Mouse (Mus musculus) CH12.LX (cell line): ENCODE measurements at regions not wholly inside any gene's neighbourhood (a gene's known extent, or its start where the extent isn't known, plus 50 kb on each side); places are given as distances from the start of the nearest gene placed in this dataset.

ENCODE experiments used
- DNase-seq: peaks from one replicate; pipeline ENCODE4 v3.0.0-alpha.2; 2013; ENCODE audit errors: extremely low read depth
- H3K27ac ChIP-seq: 2 replicates; pipeline ENCODE4 v1.5.1; 2012; ENCODE audit warnings: low read depth, mild to moderate bottlenecking, control low read depth, moderate library complexity; ENCODE audit not compliant: insufficient read depth
- H3K27me3 ChIP-seq: replicated peaks from 2 replicates; pipeline ENCODE3; 2012; ENCODE audit warnings: inconsistent platforms
- H3K36me3 ChIP-seq, 2 experiments: replicated peaks in 1 of 2; 2 replicates each; pipeline versions ENCODE3 to v1.6.1; 2012; ENCODE audit warnings: inconsistent platforms in 1 of 2, low read length in 1 of 2, mild to moderate bottlenecking in 1 of 2, mixed read lengths in 1 of 2, moderate library complexity in 1 of 2; ENCODE audit not compliant: control insufficient read depth in 1 of 2, insufficient read depth in 1 of 2
- H3K4me1 ChIP-seq, 2 experiments: 2 replicates each; pipeline ENCODE4 v1.6.1; 2012; ENCODE audit warnings: inconsistent platforms in 1 of 2, moderate library complexity in 1 of 2; ENCODE audit not compliant: insufficient read depth in 2 of 2, control insufficient read depth in 1 of 2
- H3K4me2 ChIP-seq: 2 replicates; pipeline ENCODE4 v1.6.1; 2012; ENCODE audit warnings: low read depth, mild to moderate bottlenecking, control low read depth; ENCODE audit not compliant: poor library complexity, insufficient read depth, severe bottlenecking
- H3K4me3 ChIP-seq, 3 experiments: fragments of 150-350 bp in 1 of 3; sonication (generic) in 1 of 3; replicated peaks in 1 of 3; 2 replicates each; pipeline versions ENCODE3 to v1.5.1; 2011 to 2012; ENCODE audit warnings: low read depth in 2 of 3, low read length in 2 of 3, mild to moderate bottlenecking in 2 of 3, moderate library complexity in 2 of 3, control low read depth in 1 of 3, improper control_type of control experiment in 1 of 3, inconsistent platforms in 1 of 3, mixed read lengths in 1 of 3; ENCODE audit not compliant: poor library complexity in 1 of 3
- H3K79me2 ChIP-seq: replicated peaks from 2 replicates; pipeline ENCODE4 v1.6.1; 2012; ENCODE audit warnings: mild to moderate bottlenecking, moderate library complexity; ENCODE audit not compliant: control insufficient read depth, poor library complexity, insufficient read depth, severe bottlenecking; ENCODE audit errors: extremely low read depth
- H3K9ac ChIP-seq: 2 replicates; pipeline ENCODE4 v1.6.1; 2012; ENCODE audit warnings: low read depth, mild to moderate bottlenecking, control low read depth, moderate library complexity; ENCODE audit not compliant: insufficient read depth
- H3K9me3 ChIP-seq: replicated peaks from 2 replicates; pipeline ENCODE3; 2012; ENCODE audit warnings: low read length, inconsistent platforms, mixed read lengths
- BHLHE40 ChIP-seq: IDR thresholded peaks from 2 replicates; pipeline ENCODE4 v1.6.1; 2011; ENCODE audit warnings: mild to moderate bottlenecking, low read depth, low read length, improper control_type of control experiment
- CHD1 ChIP-seq: IDR thresholded peaks from 2 replicates; pipeline ENCODE4 v1.6.1; 2012; ENCODE audit warnings: low read depth, low read length, improper control_type of control experiment, inconsistent platforms
- CTCF ChIP-seq, 2 experiments: IDR thresholded peaks in 1 of 2; conservative IDR thresholded peaks in 1 of 2; 2 replicates each; pipeline ENCODE4 v1.5.1; 2011 to 2012; ENCODE audit warnings: low read depth in 2 of 2, low read length in 2 of 2, improper control_type of control experiment in 1 of 2, inconsistent platforms in 1 of 2, mild to moderate bottlenecking in 1 of 2, moderate library complexity in 1 of 2
- EP300 ChIP-seq: IDR thresholded peaks from 2 replicates; pipeline ENCODE4 v1.6.1; 2011; ENCODE audit warnings: low read length, improper control_type of control experiment
- GABPA ChIP-seq: IDR thresholded peaks from 2 replicates; pipeline ENCODE4 v1.6.1; 2012; ENCODE audit warnings: low read depth, low read length, improper control_type of control experiment, inconsistent platforms; ENCODE audit not compliant: insufficient replicate concordance
- HCFC1 ChIP-seq: IDR thresholded peaks from 2 replicates; pipeline ENCODE4 v1.6.1; 2012; ENCODE audit warnings: low read depth, mild to moderate bottlenecking, inconsistent platforms, low read length, improper control_type of control experiment
- IRF4 ChIP-seq: IDR thresholded peaks from 2 replicates; pipeline ENCODE4 v1.6.1; 2014; ENCODE audit warnings: low read depth, mild to moderate bottlenecking, inconsistent platforms, low read length, improper control_type of control experiment
- JUND ChIP-seq: conservative IDR thresholded peaks from 2 replicates; pipeline ENCODE4 v1.6.1; 2011; ENCODE audit warnings: low read depth, low read length, improper control_type of control experiment
- KAT2A ChIP-seq: IDR thresholded peaks from 2 replicates; pipeline ENCODE4 v1.6.1; 2012; ENCODE audit warnings: low read length, improper control_type of control experiment, inconsistent platforms; ENCODE audit not compliant: insufficient replicate concordance
- MAX ChIP-seq: IDR thresholded peaks from 2 replicates; pipeline ENCODE4 v1.6.1; 2011; ENCODE audit warnings: low read length, improper control_type of control experiment
- MAZ ChIP-seq: IDR thresholded peaks from 2 replicates; pipeline ENCODE4 v1.6.1; 2012; ENCODE audit warnings: low read depth, mild to moderate bottlenecking, inconsistent platforms, low read length, improper control_type of control experiment, moderate library complexity
- NELFE ChIP-seq: IDR thresholded peaks from 2 replicates; pipeline ENCODE4 v1.6.1; 2011; ENCODE audit warnings: low read depth, low read length, improper control_type of control experiment
- POLR2A ChIP-seq: IDR thresholded peaks from 2 replicates; pipeline ENCODE4 v1.6.1; 2011; ENCODE audit warnings: low read depth, mild to moderate bottlenecking, improper control_type of control experiment, low read length
- POLR2AphosphoS2 ChIP-seq: IDR thresholded peaks from 2 replicates; pipeline ENCODE4 v1.6.1; 2011; ENCODE audit warnings: low read depth, low read length, improper control_type of control experiment
- RAD21 ChIP-seq: IDR thresholded peaks from 2 replicates; pipeline ENCODE4 v1.6.1; 2011; ENCODE audit warnings: low read depth, mild to moderate bottlenecking, low read length, improper control_type of control experiment, moderate library complexity
- RCOR1 ChIP-seq: conservative IDR thresholded peaks from 2 replicates; pipeline ENCODE4 v1.6.1; 2012; ENCODE audit warnings: low read depth, mild to moderate bottlenecking, inconsistent platforms, low read length, improper control_type of control experiment
- SIN3A ChIP-seq: IDR thresholded peaks from 2 replicates; pipeline ENCODE4 v1.6.1; 2012; ENCODE audit warnings: low read length, improper control_type of control experiment, inconsistent platforms
- TCF12 ChIP-seq: IDR thresholded peaks from 2 replicates; pipeline ENCODE4 v1.6.1; 2014; ENCODE audit warnings: low read depth, mild to moderate bottlenecking, inconsistent platforms, low read length, improper control_type of control experiment
- UBTF ChIP-seq: IDR thresholded peaks from 2 replicates; pipeline ENCODE4 v1.6.1; 2012; ENCODE audit warnings: low read depth, mild to moderate bottlenecking, inconsistent platforms, low read length, improper control_type of control experiment, moderate library complexity
- ZC3H11A ChIP-seq: IDR thresholded peaks from 2 replicates; pipeline ENCODE4 v1.6.1; 2012; ENCODE audit warnings: low read depth, mild to moderate bottlenecking, inconsistent platforms, low read length, improper control_type of control experiment
- dilution Hi-C: fragments of 300-500 bp; cut with MboI; formaldehyde crosslinking; loops from 2 replicates; pipeline ENCODE4 v1.14.3; 2020; ENCODE audit warnings: low sequenced_read_pairs; ENCODE audit not compliant: extremely low pct_unique_long_range_greater_than_20kb, extremely low pct_ligation_motif_present
- in situ Hi-C: fragments of 300-500 bp; cut with MboI; formaldehyde crosslinking; loops from 3 replicates; pipeline ENCODE4 v1.14.3; 2019; ENCODE audit warnings: low sequenced_read_pairs, low pct_ligation_motif_present, low pct_unique_long_range_greater_than_20kb, mixed read lengths

DNA sequence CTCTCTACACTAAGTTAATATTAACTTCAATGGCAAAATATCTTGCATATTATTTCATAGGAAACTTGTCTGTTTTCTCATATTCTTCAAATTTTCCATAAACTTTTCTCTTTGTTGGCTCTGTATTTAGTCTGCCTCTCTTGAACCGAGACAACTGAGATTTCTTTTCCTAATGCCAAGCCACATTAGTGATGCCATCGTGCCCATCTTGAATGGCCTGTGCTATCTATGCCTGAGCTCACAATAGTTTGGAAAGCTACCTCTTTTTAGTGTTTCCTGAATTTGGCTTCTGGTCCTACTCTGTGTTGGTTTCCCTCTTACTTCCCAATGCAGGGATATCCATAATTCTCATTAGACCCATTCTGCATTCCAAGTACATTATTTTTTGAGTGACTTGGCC, 197.5 kb downstream of the Rergl start:
- dilution Hi-C loops (no loop called here), in situ Hi-C loops (no loop called here)
- H3K4me3 ChIP-seq, result no peak overlapping the region
- no peaks in the 10 kb centered on the region for H3K4me1 ChIP-seq
- no peak for DNase-seq
- H3K79me2 ChIP-seq, result no peaks in the 10 kb centered on the region
- no peak for TF ChIP-seq ZC3H11A
- TF ChIP-seq BHLHE40, result no peak
- TF ChIP-seq RCOR1, result no peak
- TF ChIP-seq MAZ, result no peak
- no peak for TF ChIP-seq HCFC1
- TF ChIP-seq UBTF, result no peak
- no peak for TF ChIP-seq POLR2AphosphoS2
- H3K27me3 ChIP-seq, result no peaks in the 10 kb centered on the region
- H3K9ac ChIP-seq, result no peak overlapping the region
- H3K36me3 ChIP-seq, result no peaks in the 10 kb centered on the region
- no peak overlapping the region for H3K4me2 ChIP-seq
- peaks cover 32% of the 10 kb centered on the region for H3K9me3 ChIP-seq
- no peak overlapping the region for H3K27ac ChIP-seq

DNA sequence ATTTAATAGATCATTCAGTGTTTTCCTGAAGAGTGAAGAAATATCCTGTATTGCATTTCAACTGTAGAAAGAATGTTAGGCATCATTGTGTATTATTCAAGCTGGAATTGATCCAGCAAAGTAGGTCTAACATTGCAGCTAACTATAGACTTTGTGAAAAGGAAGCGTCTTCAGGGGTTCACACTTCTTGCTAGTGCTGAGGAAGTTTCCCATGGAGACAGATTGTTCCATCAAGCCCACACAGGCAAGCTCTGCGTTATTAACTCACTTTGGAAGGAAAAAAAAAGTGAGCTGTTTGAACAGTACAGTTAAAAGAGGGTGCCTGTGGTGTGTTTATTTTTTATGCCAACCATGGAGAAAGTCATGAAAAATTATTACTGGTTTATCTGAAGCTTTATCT, 206.1 kb downstream of the Rergl start:
- H3K4me2 ChIP-seq, result no peak overlapping the region
- peaks cover 31% of the 10 kb centered on the region for H3K9me3 ChIP-seq
- no peaks in the 10 kb centered on the region for H3K36me3 ChIP-seq
- TF ChIP-seq MAZ (no peak), POLR2AphosphoS2 (no peak), SIN3A (no peak), NELFE (no peak), IRF4 (no peak), TCF12 (no peak), ZC3H11A (no peak), KAT2A (no peak), MAX (no peak), GABPA (no peak), RAD21 (no peak)
- H3K9ac ChIP-seq, result no peak overlapping the region
- in situ Hi-C loops (no loop called here), dilution Hi-C loops (no loop called here)
- H3K4me1 ChIP-seq, result no peaks in the 10 kb centered on the region
- H3K27ac ChIP-seq, result no peak overlapping the region
- no peaks in the 10 kb centered on the region for H3K79me2 ChIP-seq
- no peak for DNase-seq
- H3K27me3 ChIP-seq, result no peaks in the 10 kb centered on the region
- no peak overlapping the region for H3K4me3 ChIP-seq

DNA sequence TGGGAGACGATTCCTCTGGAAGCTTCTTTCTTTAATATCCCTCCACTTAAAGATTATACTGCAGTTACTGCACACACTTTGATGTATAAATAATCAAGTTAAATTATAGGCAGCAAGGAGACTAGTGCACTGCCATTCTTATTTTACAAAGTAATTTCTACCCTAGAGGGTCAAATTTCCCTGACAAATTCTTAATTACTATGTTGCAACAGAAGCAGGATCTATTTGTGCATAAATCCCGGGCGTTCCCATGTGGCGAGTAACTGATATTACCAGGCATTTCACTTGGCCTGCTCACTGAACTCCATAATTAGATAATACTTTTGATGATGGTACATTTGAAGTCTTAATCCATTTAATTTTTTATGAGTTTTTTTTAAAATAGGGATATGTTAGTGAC, 222.7 kb downstream of the Rergl start:
- no peak for DNase-seq

More for the DNA sequence above, 222.7 kb downstream of the Rergl start:
- Histone ChIP-seq H3K27ac (no peak overlapping the region), H3K4me2 (no peak overlapping the region)
- dilution Hi-C loops, result no loop called here
- no peak for TF ChIP-seq POLR2A
- no peak for TF ChIP-seq EP300
- no peak for TF ChIP-seq CTCF (conservative IDR thresholded peaks at IDR 0.05 in 1 of 2, IDR thresholded peaks at IDR 0.05 in 1 of 2; ENCODE audit: low read depth in 2 of 2, low read length in 2 of 2)
- no peak for TF ChIP-seq UBTF
- TF ChIP-seq CHD1, result no peak
- TF ChIP-seq GABPA, result no peak
- TF ChIP-seq JUND, result no peak
- TF ChIP-seq, all 38 proteins: peak for 0
- no peaks in the 10 kb centered on the region for H3K4me1 ChIP-seq
- H3K4me3 ChIP-seq, result no peak overlapping the region
- H3K79me2 ChIP-seq, result no peaks in the 10 kb centered on the region
- peaks cover 56% of the 10 kb centered on the region for H3K9me3 ChIP-seq
- H3K27me3 ChIP-seq, result no peaks in the 10 kb centered on the region
- no peak overlapping the region for H3K9ac ChIP-seq
- H3K36me3 ChIP-seq, result no peaks in the 10 kb centered on the region
- in situ Hi-C loops, result no loop called here
